Mouse (Mus musculus): Measurements from ENCODE around the gene Apol6.

- TF ChIP-seq CTCF (IDR thresholded peaks at IDR 0.05; ENCODE audit: insufficient read depth, low read depth, low read length), result no peak
- no peak for TF ChIP-seq POLR2A (IDR thresholded peaks at IDR 0.05; ENCODE audit: insufficient read depth, low read depth, low read length)
Measured at GRCm38 (mm10) chr15:77016509-77016908, 28.0 kb upstream of the Apol6 start.

All from olfactory bulb, adult 2 months (tissue).